Mouse (Mus musculus) left cerebral cortex, adult 11 months (tissue): ENCODE results near the gene Gm15093.
"Not testable (repeated sequence)": the region's sequence is repeated elsewhere in the genome, so short reads cannot be mapped to it uniquely, and the experiment has no call there.

Source experiments
- DNase-seq: peaks from one replicate; pipeline ENCODE4 v3.0.0; 2022; ENCODE audit warnings: low spot score

The Gm15093 gene

GRCm38 (mm10) chrX:149272077-149272476 lies at the start of gene Gm15093:
Gm15093 (plus strand) TSS chrX:149272377.
- DNase-seq, result not testable (repeated sequence)
